Mouse (Mus musculus) embryonic facial prominence, embryonic 14.5 days (tissue): Measurements from ENCODE around the gene Txndc15. TPM values are rescaled to one million over a fixed set of nuclear protein-coding genes. Genes with fewer than 3 reads are reported as not detected.
"Not testable (repeated sequence)": the region's sequence is repeated elsewhere in the genome, so short reads cannot be mapped to it uniquely, and the experiment has no call there.

ENCODE experiments used
- ATAC-seq: fragments of 200-750 bp; cut with Nextera tagmentation; 2 replicates; pipeline ENCODE4 v1.8.0; 2017; ENCODE audit warnings: low read depth, moderate number of reproducible peaks, moderate TSS enrichment
- DNase-seq: peaks from one replicate; pipeline ENCODE4 v3.0.0-alpha.2; 2015; ENCODE audit warnings: low spot score
- H3K27ac ChIP-seq: fragments of 300-500 bp; sonication (generic); replicated peaks from 2 replicates; pipeline ENCODE4 v1.5.1; 2014; ENCODE audit warnings: low read depth, mild to moderate bottlenecking, low read length, moderate library complexity
- H3K27me3 ChIP-seq: fragments of 300-500 bp; sonication (generic); replicated peaks from 2 replicates; pipeline ENCODE4 v1.6.1; 2014; ENCODE audit warnings: low read length; ENCODE audit not compliant: control insufficient read depth, insufficient read depth
- H3K36me3 ChIP-seq: fragments of 300-500 bp; sonication (generic); 2 replicates; pipeline ENCODE4 v1.6.1; 2014; ENCODE audit warnings: low read length, mixed read lengths; ENCODE audit not compliant: control insufficient read depth, insufficient read depth
- H3K4me1 ChIP-seq: fragments of 300-500 bp; sonication (generic); 2 replicates; pipeline ENCODE4 v1.6.1; 2014; ENCODE audit warnings: antibody characterized with exemption, low read length; ENCODE audit not compliant: control insufficient read depth, insufficient read depth
- H3K4me2 ChIP-seq: fragments of 300-500 bp; sonication (generic); 2 replicates; pipeline ENCODE4 v1.6.1; 2014; ENCODE audit warnings: low read depth, mild to moderate bottlenecking, low read length, moderate library complexity, mixed read lengths
- H3K4me3 ChIP-seq: fragments of 300-500 bp; sonication (generic); 2 replicates; pipeline ENCODE4 v1.5.1; 2014; ENCODE audit warnings: low read depth, mild to moderate bottlenecking, low read length
- H3K9ac ChIP-seq: fragments of 300-500 bp; sonication (generic); 2 replicates; pipeline ENCODE4 v1.6.1; 2014; ENCODE audit warnings: low read depth, mild to moderate bottlenecking, low read length, moderate library complexity, mixed read lengths
- H3K9me3 ChIP-seq: fragments of 300-500 bp; sonication (generic); 2 replicates; pipeline ENCODE4 v1.6.1; 2016; ENCODE audit warnings: low read length; ENCODE audit not compliant: control insufficient read depth
- WGBS: fragments of 180-500 bp; shearing (Covaris S2); extraction: QIAGEN DNeasy Blood & Tissue Kit; methylation state at CpG from one replicate; pipeline ENCODE4 v1.1.7; 2014; 5-methylcytosine and 5-hydroxymethylcytosine counted together
- polyA plus RNA-seq: library from polyadenylated mRNA; unstranded; fragments of >200 nt; fragmentation: Nextera tagmentation; extraction: Ambion mirVana; gene quantifications from 2 replicates; pipeline ENCODE4 v1.2.1, GENCODE M21; 2014

Gene Txndc15
- polyA plus RNA-seq, 1 experiment from 2014 or later = 99.8 TPM

DNA sequence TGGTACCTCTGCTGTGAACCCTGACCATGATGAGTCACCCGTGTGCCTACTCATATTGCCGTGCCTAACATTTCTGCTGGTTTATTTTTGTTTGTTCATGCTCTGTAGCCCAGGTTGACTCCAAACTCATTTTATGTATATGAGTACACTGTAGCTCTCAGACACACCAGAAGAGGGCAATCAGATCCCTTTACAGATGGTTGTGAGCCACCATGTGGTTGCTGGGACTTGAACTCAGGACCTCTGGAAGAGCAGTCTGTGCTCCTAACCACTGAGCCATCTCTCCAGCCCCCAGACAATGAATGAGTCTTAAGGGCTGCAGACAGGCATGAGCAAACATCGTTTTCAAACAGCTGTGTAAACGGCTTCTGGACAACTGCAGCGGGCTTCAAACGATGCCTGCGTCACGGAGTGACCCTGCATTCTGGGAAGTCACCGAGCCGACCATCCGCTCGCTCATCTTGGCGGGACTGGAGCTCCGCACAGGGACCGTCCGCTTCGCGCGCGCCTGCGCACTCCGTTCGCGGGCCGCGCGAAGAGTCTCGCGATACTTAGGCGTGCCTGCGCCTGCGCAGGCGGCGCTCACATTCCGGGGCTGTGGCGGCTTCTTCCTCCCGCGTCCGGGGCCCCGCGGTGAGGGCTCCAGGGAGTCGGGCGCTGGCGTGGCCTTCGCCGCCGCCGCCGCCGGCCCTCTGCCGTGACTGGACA lies 21.8 kb upstream of the Txndc15 start, which contains the start of gene B230219D22Rik:
TSS of gene B230219D22Rik (plus strand) at position 590 of the 708 bp plus-strand sequence.
- DNase-seq (peak; percentile 95), ATAC-seq (peak; percentile 98)
- Histone ChIP-seq H3K36me3 (no peaks in the 10 kb centered on the region), H3K4me1 (peaks cover 15% of the 10 kb centered on the region), H3K4me2 (peak within 1 kb of the TSS; percentile 81), H3K9ac (peak within 1 kb of the TSS; percentile 100), H3K9me3 (no peaks in the 10 kb centered on the region), H3K4me3 (peak within 1 kb of the TSS; percentile 100), H3K27ac (peak within 1 kb of the TSS; percentile 98), H3K27me3 (no peaks in the 10 kb centered on the region)
- 2% methylated on average over 30 of the region's 51 CpGs for WGBS

GRCm38 (mm10) chr13:55693243-55693721 lies 21.2 kb upstream of the Txndc15 start:
- H3K9ac ChIP-seq = peak overlapping the region; percentile 100
- H3K9me3 ChIP-seq = no peaks in the 10 kb centered on the region
- peak overlapping the region; percentile 81 for H3K4me2 ChIP-seq
- peak; percentile 26 for DNase-seq
- peak overlapping the region; percentile 100 for H3K4me3 ChIP-seq
- H3K4me1 ChIP-seq = peaks cover 15% of the 10 kb centered on the region
- peak overlapping the region; percentile 98 for H3K27ac ChIP-seq
- ATAC-seq = peak; percentile 60
- H3K36me3 ChIP-seq = peaks cover 1% of the 10 kb centered on the region; the same call in 1 of the 2 replicates
- no peaks in the 10 kb centered on the region for H3K27me3 ChIP-seq
- WGBS = 0% methylated on average over 27 of the region's 70 CpGs

DNA sequence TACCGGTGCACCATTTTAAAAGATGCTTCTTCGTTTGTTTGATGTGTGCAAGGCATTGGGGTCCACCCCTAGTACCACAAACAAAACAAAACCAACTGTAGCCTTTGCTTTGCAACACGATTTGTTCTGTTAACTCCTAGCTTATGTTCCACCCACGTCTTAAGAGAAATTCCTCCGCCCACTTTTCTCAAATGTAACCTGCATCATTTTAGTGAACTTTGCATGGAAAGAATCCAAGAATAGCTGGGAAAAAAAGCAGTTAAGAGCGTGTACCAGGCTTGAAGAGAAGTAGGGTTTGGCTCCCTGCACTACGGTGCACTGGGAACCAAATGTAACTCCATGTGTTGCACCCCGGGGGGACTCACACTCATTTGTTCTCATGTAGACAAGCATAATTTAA lies 20.3 kb upstream of the Txndc15 start:
- Histone ChIP-seq H3K9ac (peak overlapping the region; percentile 100), H3K36me3 (peaks cover 9% of the 10 kb centered on the region), H3K27ac (peak overlapping the region; percentile 98), H3K9me3 (no peaks in the 10 kb centered on the region), H3K4me1 (peaks cover 15% of the 10 kb centered on the region), H3K4me3 (peak overlapping the region; percentile 100), H3K4me2 (peak overlapping the region; percentile 81), H3K27me3 (no peaks in the 10 kb centered on the region)
- WGBS = 6% methylated on average over 8 of the region's 8 CpGs
- DNase-seq (peak; percentile 46), ATAC-seq (no peak)

- not testable (repeated sequence) for H3K9me3 ChIP-seq, H3K27ac ChIP-seq, ATAC-seq, H3K4me2 ChIP-seq, H3K9ac ChIP-seq, H3K27me3 ChIP-seq, H3K4me3 ChIP-seq, DNase-seq
- Histone ChIP-seq H3K36me3 (peaks cover 27% of the 10 kb centered on the region), H3K4me1 (peaks cover 15% of the 10 kb centered on the region)
- WGBS = no CpG with 5 or more reads among the region's 3 CpGs
These were observed 18.5 kb upstream of the Txndc15 start for GRCm38 (mm10) chr13:55695989-55696388.

- no peak for DNase-seq
- WGBS = 89% methylated on average over 4 of the region's 4 CpGs
These were observed 10.1 kb upstream of the Txndc15 start for GRCm38 (mm10) chr13:55704301-55704700.

DNA sequence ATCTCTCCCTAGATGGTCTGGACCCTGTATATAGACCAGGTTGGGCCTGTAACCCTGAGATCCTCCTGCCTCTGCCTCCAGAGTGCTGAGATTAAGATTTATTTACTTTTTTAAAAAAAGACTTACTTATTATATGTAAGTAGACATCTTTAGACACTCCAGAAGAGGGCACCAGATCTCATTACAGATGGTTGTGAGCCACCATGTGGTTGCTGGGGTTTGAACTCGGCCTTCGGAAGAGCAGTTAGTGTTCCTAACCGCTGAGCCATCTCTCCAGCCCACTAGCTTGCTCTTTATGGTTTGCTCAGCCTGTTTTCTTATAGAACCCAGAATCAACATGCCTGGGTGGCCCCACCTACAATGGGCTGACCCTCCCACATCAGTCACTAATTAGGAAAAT lies 1.6 kb upstream of the Txndc15 start:
- H3K9ac ChIP-seq = no peak overlapping the region
- no peak overlapping the region for H3K27ac ChIP-seq
- peaks cover under 1% of the 10 kb centered on the region for H3K36me3 ChIP-seq
- H3K4me2 ChIP-seq = no peak overlapping the region
- no peaks in the 10 kb centered on the region for H3K9me3 ChIP-seq
- H3K4me3 ChIP-seq = no peak overlapping the region
- H3K27me3 ChIP-seq = no peaks in the 10 kb centered on the region
- ATAC-seq = no peak
- no peak for DNase-seq
- 92% methylated on average over 3 of the region's 3 CpGs for WGBS
- H3K4me1 ChIP-seq = peaks cover 5% of the 10 kb centered on the region; the same call in 1 of the 2 replicates

More at GRCm38 (mm10) chr13:55704301-55704700, 10.1 kb upstream of the Txndc15 start:
- Histone ChIP-seq H3K9ac (no peak overlapping the region), H3K36me3 (peaks cover 52% of the 10 kb centered on the region), H3K27ac (no peak overlapping the region), H3K4me2 (no peak overlapping the region), H3K4me1 (no peaks in the 10 kb centered on the region), H3K4me3 (no peak overlapping the region), H3K9me3 (no peaks in the 10 kb centered on the region), H3K27me3 (no peaks in the 10 kb centered on the region)
- no peak for ATAC-seq

GRCm38 (mm10) chr13:55715167-55715512 lies 690 bp downstream of the Txndc15 start:
- WGBS = 5% methylated on average over 5 of the region's 5 CpGs
- no peak for ATAC-seq
- H3K27me3 ChIP-seq = no peaks in the 10 kb centered on the region

GRCm38 (mm10) chr13:55715908-55716510 lies 1.6 kb downstream of the Txndc15 start:
- H3K4me2 ChIP-seq = peak overlapping the region; percentile 61; the same call in 1 of the 2 replicates
- H3K9ac ChIP-seq = no peak overlapping the region
- no peaks in the 10 kb centered on the region for H3K27me3 ChIP-seq
- ATAC-seq (no peak), DNase-seq (no peak)
- WGBS = 88% methylated on average over 7 of the region's 7 CpGs
- H3K9me3 ChIP-seq = no peaks in the 10 kb centered on the region
- peak overlapping the region; percentile 92; the same call in 1 of the 2 replicates for H3K4me3 ChIP-seq
- H3K36me3 ChIP-seq = peaks cover 30% of the 10 kb centered on the region
- H3K27ac ChIP-seq = no peak overlapping the region
- peaks cover 5% of the 10 kb centered on the region; the same call in 1 of the 2 replicates for H3K4me1 ChIP-seq

More at GRCm38 (mm10) chr13:55715167-55715512, 690 bp downstream of the Txndc15 start:
- Histone ChIP-seq H3K27ac (peak overlapping the region; percentile 83), H3K36me3 (peaks cover 22% of the 10 kb centered on the region), H3K9ac (peak overlapping the region; percentile 95), H3K4me2 (peak overlapping the region; percentile 61), H3K4me3 (peak overlapping the region; percentile 92), H3K9me3 (no peaks in the 10 kb centered on the region), H3K4me1 (peaks cover 5% of the 10 kb centered on the region; the same call in 1 of the 2 replicates)
- DNase-seq = no peak
